Mouse (Mus musculus) liver, adult 2 months (tissue): ENCODE results near the gene Set. TPM values are rescaled to one million over a fixed set of nuclear protein-coding genes. Genes with fewer than 3 reads are reported as not detected.

Experiments
- DNase-seq: peaks from one replicate; pipeline ENCODE4 v3.0.0-alpha.2; 2011; ENCODE audit warnings: low read depth, low spot score; ENCODE audit errors: extremely low read depth
- H3K27ac ChIP-seq: fragments of 200-500 bp; replicated peaks from 2 replicates; pipeline ENCODE4 v1.5.1; 2012; ENCODE audit warnings: low read depth, mild to moderate bottlenecking, control low read depth, inconsistent platforms, low read length; ENCODE audit not compliant: insufficient read depth
- H3K27me3 ChIP-seq: fragments of 200-500 bp; 2 replicates; pipeline ENCODE4 v1.6.1; 2012; ENCODE audit warnings: mild to moderate bottlenecking, moderate library complexity, low read length, inconsistent platforms; ENCODE audit not compliant: control insufficient read depth, insufficient read depth
- H3K36me3 ChIP-seq: fragments of 200-500 bp; 2 replicates; pipeline ENCODE4 v1.6.1; 2012; ENCODE audit warnings: low read length, inconsistent platforms; ENCODE audit not compliant: control insufficient read depth, insufficient read depth
- H3K4me1 ChIP-seq: fragments of 200-500 bp; 2 replicates; pipeline ENCODE4 v1.6.1; 2011; ENCODE audit warnings: low read length; ENCODE audit not compliant: control insufficient read depth, insufficient read depth
- H3K4me3 ChIP-seq: fragments of 200-500 bp; 2 replicates; pipeline ENCODE4 v1.5.1; 2011; ENCODE audit warnings: low read depth, mild to moderate bottlenecking, control low read depth, low read length, moderate library complexity; ENCODE audit not compliant: insufficient read depth
- H3K79me2 ChIP-seq: fragments of 200-500 bp; 2 replicates; pipeline ENCODE4 v1.6.1; 2012; ENCODE audit warnings: inconsistent platforms, mild to moderate bottlenecking, low read length, moderate library complexity; ENCODE audit not compliant: control insufficient read depth, insufficient read depth
- H3K9ac ChIP-seq: fragments of 200-500 bp; 2 replicates; pipeline ENCODE4 v1.6.1; 2012; ENCODE audit warnings: low read depth, mild to moderate bottlenecking, control low read depth, inconsistent platforms, low read length
- CTCF ChIP-seq: fragments of 200-500 bp; IDR thresholded peaks from 2 replicates; pipeline ENCODE4 v1.5.1; 2011; ENCODE audit warnings: low read depth, low read length, control low read depth
- POLR2A ChIP-seq: fragments of 200-500 bp; IDR thresholded peaks from 2 replicates; pipeline ENCODE4 v1.6.1; 2011; ENCODE audit warnings: low read length, control low read depth; ENCODE audit not compliant: insufficient read depth; ENCODE audit errors: extremely low read depth
- whole genome bisulfite sequencing: fragments of 180-500 bp; shearing (Covaris S2); methylation state at CpG from one replicate; pipeline ENCODE4 v1.1.7; 2018; 5-methylcytosine and 5-hydroxymethylcytosine counted together
- polyA plus RNA-seq: library from polyadenylated mRNA; depleted of rRNA; stranded (reverse); fragments of >200 nt; gene quantifications from 2 replicates; pipeline ENCODE4 v1.2.3, GENCODE M21; 2012; rRNA removed
- total RNA-seq: library from RNA; depleted of rRNA; stranded (reverse); fragments of >200 nt; gene quantifications from 2 replicates; pipeline ENCODE4 v1.2.3, GENCODE M21; 2014; rRNA removed

Set gene
- total and polyA plus RNA-seq, 2 experiments = 26.3 to 85.1 TPM

DNA sequence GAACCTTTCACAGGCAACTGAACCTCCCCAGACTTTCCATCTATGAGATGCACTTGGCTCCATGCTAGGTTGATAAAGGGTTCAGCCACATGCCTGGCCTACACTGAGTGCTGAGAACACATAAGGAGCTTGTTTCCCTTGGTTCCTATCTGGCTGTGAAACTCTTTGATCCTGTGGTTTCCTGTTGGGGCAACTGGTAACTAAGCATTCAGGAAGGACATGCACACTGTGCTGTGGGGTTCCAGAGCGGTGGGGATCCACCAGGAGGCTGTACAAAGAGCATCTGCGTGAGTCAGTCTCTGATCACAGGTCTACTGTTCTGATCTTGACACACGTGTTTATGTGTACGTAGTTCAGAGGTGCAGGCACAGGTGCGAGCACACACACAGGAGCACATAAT, 55.4 kb downstream of the Set start:
- 91% methylated on average over 5 of the region's 5 CpGs for WGBS
- no peak for DNase-seq
- H3K4me1 ChIP-seq = no peaks in the 10 kb centered on the region

GRCm38 (mm10) chr2:30119641-30120051, 62.5 kb downstream of the Set start:
- Histone ChIP-seq H3K27me3 (no peaks in the 10 kb centered on the region), H3K4me3 (no peak overlapping the region), H3K27ac (no peak overlapping the region), H3K9ac (no peak overlapping the region), H3K4me1 (peaks cover 5% of the 10 kb centered on the region), H3K79me2 (peaks cover 3% of the 10 kb centered on the region; the same call in 1 of the 2 replicates), H3K36me3 (no peaks in the 10 kb centered on the region)
- 84% methylated on average over 6 of the region's 6 CpGs for WGBS
- TF ChIP-seq POLR2A (no peak), CTCF (no peak)
- no peak for DNase-seq

More for the DNA sequence above, 55.4 kb downstream of the Set start:
- no peaks in the 10 kb centered on the region for H3K79me2 ChIP-seq
- H3K4me3 ChIP-seq = no peak overlapping the region
- H3K27me3 ChIP-seq = no peaks in the 10 kb centered on the region
- H3K9ac ChIP-seq = no peak overlapping the region
- H3K36me3 ChIP-seq = peaks cover 2% of the 10 kb centered on the region; the same call in 1 of the 2 replicates
- H3K27ac ChIP-seq = no peak overlapping the region
- no peak for TF ChIP-seq CTCF
- TF ChIP-seq POLR2A = no peak

DNA sequence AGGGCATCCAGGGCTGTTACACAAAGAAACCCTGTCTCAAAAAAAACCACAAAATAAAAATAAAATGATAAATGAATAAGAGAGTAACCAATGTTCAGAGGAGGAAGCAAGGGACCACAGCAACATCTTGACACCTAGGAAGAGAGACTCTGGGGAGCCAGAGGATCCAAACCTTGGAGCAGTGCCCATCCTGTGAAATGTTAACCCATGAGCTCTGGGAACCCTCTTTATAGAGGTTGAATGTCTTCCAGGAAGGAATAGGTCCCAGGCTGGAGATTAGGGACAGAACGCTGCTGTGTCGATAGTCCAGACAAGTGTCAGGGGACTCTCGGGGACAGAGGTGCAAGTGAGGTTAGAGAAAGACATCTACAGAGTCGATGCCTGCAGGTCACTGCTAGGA, 63.1 kb downstream of the Set start:
- Histone ChIP-seq H3K27ac (no peak overlapping the region), H3K4me3 (no peak overlapping the region), H3K9ac (no peak overlapping the region), H3K79me2 (peaks cover 3% of the 10 kb centered on the region; the same call in 1 of the 2 replicates), H3K27me3 (no peaks in the 10 kb centered on the region), H3K4me1 (peaks cover 6% of the 10 kb centered on the region), H3K36me3 (no peaks in the 10 kb centered on the region)
- WGBS = 66% methylated on average over 4 of the region's 4 CpGs
- DNase-seq = no peak
- TF ChIP-seq CTCF (no peak), POLR2A (no peak)

Other genes starting within 250 kb of the Set start
- 8.1 and 9.8 TPM in 2 replicates for gene Urm1, start 237.3 kb upstream of the Set start, total RNA-seq
- gene Urm1, start 237.3 kb upstream of the Set start, polyA plus RNA-seq = 26.3 and 26.6 TPM in 2 replicates
- 0.18 and 0.34 TPM in 2 replicates for gene Cercam, start 188.2 kb upstream of the Set start, total RNA-seq
- gene Cercam, start 188.2 kb upstream of the Set start, polyA plus RNA-seq = 0.31 and 0.54 TPM in 2 replicates
- 6.4 and 7.0 TPM in 2 replicates for gene Odf2, start 168.2 kb upstream of the Set start, total RNA-seq
- gene Odf2, start 168.2 kb upstream of the Set start, polyA plus RNA-seq = 3.7 and 7.0 TPM in 2 replicates
- gene Gle1, start 122.0 kb upstream of the Set start, total RNA-seq = 17.8 and 22.6 TPM in 2 replicates
- 13.8 and 14.3 TPM in 2 replicates for gene Gle1, start 122.0 kb upstream of the Set start, polyA plus RNA-seq
- gene Sptan1, start 91.8 kb upstream of the Set start, total RNA-seq = 89.0 and 98.6 TPM in 2 replicates
- gene Sptan1, start 91.8 kb upstream of the Set start, polyA plus RNA-seq = 61.4 and 71.3 TPM in 2 replicates
- 5.5 and 7.5 TPM in 2 replicates for gene Wdr34, start 8.5 kb upstream of the Set start, total RNA-seq
- 9.7 and 10.3 TPM in 2 replicates for gene Wdr34, start 8.5 kb upstream of the Set start, polyA plus RNA-seq
- gene Pkn3, start 20.3 kb downstream of the Set start, total RNA-seq = 0.40 and 0.74 TPM in 2 replicates
- gene Pkn3, start 20.3 kb downstream of the Set start, polyA plus RNA-seq = 0.96 and 1.5 TPM in 2 replicates
- gene Zdhhc12, start 36.3 kb downstream of the Set start, total RNA-seq = 16.8 and 26.1 TPM in 2 replicates
- gene Zdhhc12, start 36.3 kb downstream of the Set start, polyA plus RNA-seq = 48.9 and 53.4 TPM in 2 replicates
- gene Zer1, start 67.2 kb downstream of the Set start, total RNA-seq = 7.1 and 9.5 TPM in 2 replicates
- 25.4 and 27.1 TPM in 2 replicates for gene Zer1, start 67.2 kb downstream of the Set start, polyA plus RNA-seq
- 25.8 and 26.6 TPM in 2 replicates for gene Tbc1d13, start 76.4 kb downstream of the Set start, total RNA-seq
- gene Tbc1d13, start 76.4 kb downstream of the Set start, polyA plus RNA-seq = 36.3 and 42.6 TPM in 2 replicates
- gene Endog, start 114.1 kb downstream of the Set start, total RNA-seq = 78.7 and 101 TPM in 2 replicates
- 122 and 132 TPM in 2 replicates for gene Endog, start 114.1 kb downstream of the Set start, polyA plus RNA-seq
- gene Spout1, start 121.1 kb downstream of the Set start, total RNA-seq = 12.9 and 13.1 TPM in 2 replicates
- 14.0 and 14.9 TPM in 2 replicates for gene Spout1, start 121.1 kb downstream of the Set start, polyA plus RNA-seq
- 169 and 184 TPM in 2 replicates for gene Kyat1, start 148.5 kb downstream of the Set start, total RNA-seq
- gene Kyat1, start 148.5 kb downstream of the Set start, polyA plus RNA-seq = 267 and 378 TPM in 2 replicates
- gene Lrrc8a, start 180.3 kb downstream of the Set start, total RNA-seq = 8.5 and 14.0 TPM in 2 replicates
- gene Lrrc8a, start 180.3 kb downstream of the Set start, polyA plus RNA-seq = 22.6 and 24.1 TPM in 2 replicates
- 4.2 and 5.1 TPM in 2 replicates for gene Gm28035, start 183.2 kb downstream of the Set start, total RNA-seq
- 5.9 and 8.6 TPM in 2 replicates for gene Gm28035, start 183.2 kb downstream of the Set start, polyA plus RNA-seq
- gene Phyhd1, start 208.8 kb downstream of the Set start, total RNA-seq = 87.4 and 97.7 TPM in 2 replicates
- 154 and 158 TPM in 2 replicates for gene Phyhd1, start 208.8 kb downstream of the Set start, polyA plus RNA-seq
- not detected in 2 replicates for gene Gm28038, start 223.7 kb downstream of the Set start, total RNA-seq
- not detected in 2 replicates for gene Gm28038, start 223.7 kb downstream of the Set start, polyA plus RNA-seq
- gene Dolk, start 229.0 kb downstream of the Set start, total RNA-seq = 12.2 and 14.7 TPM in 2 replicates
- 20.3 and 20.6 TPM in 2 replicates for gene Dolk, start 229.0 kb downstream of the Set start, polyA plus RNA-seq
- gene Nup188, start 229.0 kb downstream of the Set start, total RNA-seq = 4.1 and 6.2 TPM in 2 replicates
- 6.0 and 9.6 TPM in 2 replicates for gene Nup188, start 229.0 kb downstream of the Set start, polyA plus RNA-seq